Mouse (Mus musculus) lung, embryonic 15.5 days (tissue): ENCODE measurements at regions not wholly inside any gene's neighbourhood (a gene's known extent, or its start where the extent isn't known, plus 50 kb on each side); places are given as distances from the start of the nearest gene placed in this dataset.

Experiments used
- ATAC-seq: fragments of 200-750 bp; cut with Nextera tagmentation; 2 replicates; pipeline ENCODE4 v1.8.0; 2017; ENCODE audit warnings: moderate number of reproducible peaks, borderline replicate concordance; ENCODE audit not compliant: low FRiP score, low TSS enrichment; ENCODE audit errors: extremely low read depth
- H3K27ac ChIP-seq: fragments of 300-500 bp; sonication (generic); 2 replicates; pipeline ENCODE4 v1.5.1; 2015; ENCODE audit warnings: moderate library complexity, mild to moderate bottlenecking, inconsistent platforms
- H3K27me3 ChIP-seq: fragments of 300-500 bp; sonication (generic); 2 replicates; pipeline ENCODE4 v1.6.1; 2015; ENCODE audit warnings: inconsistent platforms
- H3K36me3 ChIP-seq: fragments of 300-500 bp; sonication (generic); 2 replicates; pipeline ENCODE4 v1.6.1; 2015; ENCODE audit warnings: inconsistent platforms
- H3K4me1 ChIP-seq: fragments of 300-500 bp; sonication (generic); 2 replicates; pipeline ENCODE4 v1.6.1; 2015; ENCODE audit warnings: inconsistent platforms
- H3K4me2 ChIP-seq: fragments of 300-500 bp; sonication (generic); 2 replicates; pipeline ENCODE4 v1.6.1; 2015; ENCODE audit warnings: inconsistent platforms, mild to moderate bottlenecking, moderate library complexity
- H3K4me3 ChIP-seq: fragments of 300-500 bp; sonication (generic); 2 replicates; pipeline ENCODE4 v1.5.1; 2015; ENCODE audit warnings: mild to moderate bottlenecking, inconsistent platforms
- H3K9ac ChIP-seq: fragments of 300-500 bp; sonication (generic); 2 replicates; pipeline ENCODE4 v1.6.1; 2015; ENCODE audit warnings: inconsistent platforms
- H3K9me3 ChIP-seq: fragments of 300-500 bp; sonication (generic); 2 replicates; pipeline ENCODE4 v1.6.1; 2016; ENCODE audit warnings: inconsistent platforms
- WGBS: fragments of 180-500 bp; shearing (Covaris S2); methylation state at CpG from one replicate; pipeline ENCODE4 v1.1.7; 2015; 5-methylcytosine and 5-hydroxymethylcytosine counted together

DNA sequence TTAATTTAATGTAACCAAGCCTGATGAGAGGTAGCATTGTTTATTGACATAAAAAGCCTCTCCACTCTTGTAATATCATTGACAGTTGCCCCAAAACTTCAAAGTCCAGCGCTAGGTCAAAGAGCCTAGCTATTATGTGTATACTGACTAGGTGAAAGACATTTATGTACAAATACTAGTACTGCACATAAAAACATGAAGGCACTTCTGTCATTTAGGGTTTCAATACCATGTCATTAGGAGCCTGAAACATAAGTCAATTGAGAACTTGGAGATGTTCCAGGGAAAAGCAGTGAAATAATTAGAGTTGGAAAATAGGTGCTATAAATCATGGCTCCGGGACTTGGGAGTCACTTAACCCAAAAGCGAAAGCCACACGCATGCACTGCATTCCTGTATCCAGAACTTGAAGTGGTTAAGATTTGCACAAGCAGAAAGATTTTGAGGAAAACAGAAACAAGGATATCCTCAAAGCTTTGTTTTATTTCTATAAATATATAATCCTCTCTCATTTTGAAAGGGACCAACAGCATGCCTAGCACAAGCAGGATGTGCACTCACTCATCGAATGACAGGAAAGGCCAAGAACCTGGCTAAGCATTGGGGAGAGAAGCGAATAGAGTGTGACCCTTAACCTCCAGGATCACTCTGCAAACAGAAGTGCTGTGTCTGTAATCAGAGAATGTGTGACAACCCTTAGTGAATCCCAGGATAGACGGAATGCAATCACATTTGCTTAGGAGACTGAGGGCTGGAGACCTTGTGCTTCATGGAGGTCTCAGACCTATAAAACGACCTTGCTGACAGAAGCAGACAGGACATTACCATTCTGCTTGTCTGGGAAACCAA lies 176.3 kb upstream of the Crim1 start:
- H3K9me3 ChIP-seq, result no peaks in the 10 kb centered on the region
- no peak overlapping the region for H3K27ac ChIP-seq
- H3K4me1 ChIP-seq, result no peaks in the 10 kb centered on the region
- no peak for ATAC-seq
- H3K4me2 ChIP-seq, result no peak overlapping the region
- WGBS, result 27% methylated on average over 8 of the region's 8 CpGs
- no peak overlapping the region for H3K4me3 ChIP-seq
- H3K9ac ChIP-seq, result no peak overlapping the region
- no peaks in the 10 kb centered on the region for H3K36me3 ChIP-seq
- no peaks in the 10 kb centered on the region for H3K27me3 ChIP-seq

DNA sequence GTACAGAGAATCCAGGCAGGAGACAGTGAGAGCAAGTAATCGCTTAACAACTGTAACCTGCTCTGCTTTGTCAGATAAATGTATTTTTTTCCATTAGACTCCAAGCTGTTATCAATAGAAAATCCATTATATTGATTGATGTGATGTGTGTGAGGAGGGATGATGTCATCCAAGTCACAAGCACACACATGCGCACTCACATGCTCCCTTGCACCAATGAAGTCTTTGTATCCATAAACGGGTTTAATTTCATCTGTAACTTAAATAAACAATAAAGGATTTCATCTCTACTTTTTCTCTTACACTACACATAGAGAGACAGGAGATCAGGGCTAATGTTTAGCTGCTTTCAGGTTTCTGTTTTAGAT lies 175.7 kb upstream of the Crim1 start:
- Histone ChIP-seq H3K36me3 (no peaks in the 10 kb centered on the region), H3K9me3 (no peaks in the 10 kb centered on the region), H3K4me1 (no peaks in the 10 kb centered on the region), H3K27ac (no peak overlapping the region), H3K4me3 (no peak overlapping the region), H3K27me3 (no peaks in the 10 kb centered on the region), H3K9ac (no peak overlapping the region), H3K4me2 (no peak overlapping the region)
- WGBS, result 41% methylated on average over 3 of the region's 3 CpGs
- no peak for ATAC-seq

DNA sequence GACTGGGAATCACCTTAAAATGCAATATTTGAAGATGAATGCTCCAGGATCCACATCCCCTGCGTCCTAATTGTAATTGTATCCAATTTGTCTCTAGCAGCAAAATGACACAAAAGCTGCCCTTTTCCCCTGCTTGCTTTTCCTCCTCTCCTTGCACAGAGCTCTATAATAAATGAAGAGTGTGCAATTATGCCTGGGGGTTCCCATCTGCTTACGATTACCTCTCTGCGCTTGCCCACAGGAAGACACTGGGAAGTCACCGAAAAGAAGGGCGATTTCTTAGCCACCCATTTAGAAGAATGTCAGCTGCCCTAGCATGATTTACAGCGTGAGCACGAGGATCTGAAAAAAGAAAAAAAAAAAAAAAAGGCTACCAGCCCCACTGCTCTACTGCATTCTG lies 174.8 kb upstream of the Crim1 start:
- Histone ChIP-seq H3K27me3 (no peaks in the 10 kb centered on the region), H3K9me3 (no peaks in the 10 kb centered on the region), H3K27ac (no peak overlapping the region), H3K4me3 (no peak overlapping the region), H3K4me2 (no peak overlapping the region), H3K9ac (no peak overlapping the region), H3K36me3 (no peaks in the 10 kb centered on the region), H3K4me1 (no peaks in the 10 kb centered on the region)
- 50% methylated on average over 7 of the region's 7 CpGs for WGBS
- ATAC-seq, result no peak

DNA sequence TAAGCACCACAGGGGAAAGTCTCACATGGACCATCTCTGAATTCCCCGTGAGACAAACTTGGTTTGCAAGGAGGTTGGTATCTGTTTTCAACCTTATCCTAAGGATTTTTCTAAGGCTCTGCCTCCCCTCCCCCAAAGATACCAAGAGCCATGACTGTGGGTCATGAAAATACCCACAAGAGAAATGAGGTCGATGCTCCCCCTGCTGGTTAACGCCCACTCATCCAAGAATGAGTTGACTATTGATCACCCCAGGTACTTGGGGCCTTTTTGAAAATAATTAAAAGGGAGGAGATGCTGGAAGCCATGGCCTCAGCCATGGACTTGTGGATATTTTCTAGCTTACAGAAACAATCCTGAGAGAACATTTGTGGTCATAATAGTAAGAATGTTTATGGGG lies 164.4 kb upstream of the Crim1 start:
- H3K4me3 ChIP-seq, result no peak overlapping the region
- H3K27me3 ChIP-seq, result no peaks in the 10 kb centered on the region
- H3K9ac ChIP-seq, result no peak overlapping the region
- ATAC-seq, result no peak
- H3K9me3 ChIP-seq, result no peaks in the 10 kb centered on the region
- H3K36me3 ChIP-seq, result no peaks in the 10 kb centered on the region
- 70% methylated on average over 3 of the region's 3 CpGs for WGBS
- no peak overlapping the region for H3K4me2 ChIP-seq
- no peaks in the 10 kb centered on the region for H3K4me1 ChIP-seq
- no peak overlapping the region for H3K27ac ChIP-seq

DNA sequence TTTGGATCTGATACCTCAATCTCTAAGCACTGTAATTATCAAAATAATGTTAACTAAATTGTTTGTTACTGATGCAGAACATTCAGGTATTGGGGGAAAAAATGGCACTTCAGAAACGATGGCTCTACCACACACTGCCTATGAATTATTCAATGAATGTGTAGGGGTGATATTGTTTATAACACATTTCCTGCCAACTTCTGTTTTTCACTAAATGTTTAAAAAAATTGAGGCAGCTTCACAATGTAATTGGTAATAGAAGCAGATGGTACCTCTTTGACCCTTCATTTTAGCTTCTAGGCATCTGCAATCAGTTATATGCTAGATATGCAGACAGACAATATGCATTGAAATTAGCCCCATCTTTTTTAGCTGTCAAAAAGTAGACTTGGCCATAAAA lies 159.7 kb upstream of the Crim1 start:
- Histone ChIP-seq H3K9ac (no peak overlapping the region), H3K36me3 (no peaks in the 10 kb centered on the region), H3K4me3 (no peak overlapping the region), H3K27me3 (no peaks in the 10 kb centered on the region), H3K4me2 (no peak overlapping the region), H3K27ac (no peak overlapping the region), H3K4me1 (no peaks in the 10 kb centered on the region), H3K9me3 (no peaks in the 10 kb centered on the region)
- WGBS, result 62% methylated on average over 1 of the region's 1 CpGs
- no peak for ATAC-seq

DNA sequence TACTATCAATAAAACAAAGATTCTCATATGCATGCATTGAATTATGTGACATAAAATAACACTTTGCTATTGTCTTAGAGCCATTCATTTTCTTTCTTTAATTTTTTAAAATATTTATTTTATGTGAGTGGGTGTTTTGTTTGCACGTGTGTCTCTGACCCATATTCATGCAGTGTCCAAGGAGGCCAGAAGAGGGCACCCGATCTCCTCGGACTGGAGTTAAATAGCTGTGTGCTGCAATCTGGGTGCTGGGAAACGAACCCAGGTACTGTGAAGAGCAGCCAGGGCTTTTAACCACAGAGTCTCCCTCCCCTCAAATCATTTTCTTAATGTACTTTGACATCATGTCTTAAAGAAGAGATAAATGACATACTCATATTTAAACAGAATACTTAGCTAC lies 158.8 kb upstream of the Crim1 start:
- WGBS, result 76% methylated on average over 4 of the region's 4 CpGs
- Histone ChIP-seq H3K4me1 (no peaks in the 10 kb centered on the region), H3K9ac (no peak overlapping the region), H3K4me3 (no peak overlapping the region), H3K4me2 (no peak overlapping the region), H3K27ac (no peak overlapping the region), H3K36me3 (no peaks in the 10 kb centered on the region), H3K9me3 (no peaks in the 10 kb centered on the region), H3K27me3 (no peaks in the 10 kb centered on the region)
- no peak for ATAC-seq

DNA sequence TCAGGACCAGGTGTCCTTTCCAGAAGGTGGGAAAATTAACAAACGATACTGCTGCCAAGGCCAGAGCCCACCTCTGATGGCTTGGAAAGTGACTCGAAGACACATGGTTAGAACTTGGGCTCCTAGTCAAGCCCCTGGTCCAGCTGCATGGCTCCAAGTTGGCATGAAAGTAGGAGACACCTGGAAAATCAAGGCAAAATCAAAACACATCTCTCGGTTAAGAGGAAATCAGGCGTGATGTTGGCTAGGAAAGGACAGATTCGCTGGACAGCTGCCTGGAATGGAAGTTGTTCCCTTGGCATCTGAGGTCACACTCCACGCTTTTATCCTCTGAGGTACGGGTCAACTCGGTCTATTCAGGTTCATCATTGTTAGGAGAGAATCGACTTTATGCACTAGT lies 150.3 kb upstream of the Crim1 start:
- Histone ChIP-seq H3K36me3 (no peaks in the 10 kb centered on the region), H3K9me3 (no peaks in the 10 kb centered on the region), H3K27me3 (no peaks in the 10 kb centered on the region), H3K4me3 (no peak overlapping the region), H3K4me2 (no peak overlapping the region), H3K4me1 (no peaks in the 10 kb centered on the region), H3K27ac (no peak overlapping the region), H3K9ac (no peak overlapping the region)
- WGBS, result 81% methylated on average over 9 of the region's 9 CpGs
- ATAC-seq, result no peak

DNA sequence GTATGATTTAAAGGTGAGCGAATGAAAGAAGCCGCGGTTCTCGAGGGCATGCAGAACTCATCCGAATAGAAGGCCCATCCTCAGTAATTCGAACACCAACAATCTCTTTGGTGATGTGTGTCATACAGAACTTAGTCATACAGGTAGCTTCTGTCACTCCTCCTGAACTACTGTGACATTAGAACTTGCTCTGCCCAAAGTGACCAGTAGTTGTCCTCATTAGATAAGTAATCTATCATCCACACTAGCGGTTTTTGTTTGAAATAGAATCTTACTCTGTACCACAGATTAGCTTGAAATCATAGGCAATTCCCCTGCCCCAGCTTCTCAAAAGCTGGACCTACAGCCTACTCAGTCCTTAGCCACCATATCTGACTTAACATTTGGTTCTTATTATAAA lies 149.8 kb upstream of the Crim1 start:
- Histone ChIP-seq H3K4me2 (no peak overlapping the region), H3K4me1 (no peaks in the 10 kb centered on the region), H3K27ac (no peak overlapping the region), H3K36me3 (no peaks in the 10 kb centered on the region), H3K9ac (no peak overlapping the region), H3K27me3 (no peaks in the 10 kb centered on the region), H3K9me3 (no peaks in the 10 kb centered on the region), H3K4me3 (no peak overlapping the region)
- whole genome bisulfite sequencing, result 82% methylated on average over 7 of the region's 7 CpGs
- no peak for ATAC-seq

DNA sequence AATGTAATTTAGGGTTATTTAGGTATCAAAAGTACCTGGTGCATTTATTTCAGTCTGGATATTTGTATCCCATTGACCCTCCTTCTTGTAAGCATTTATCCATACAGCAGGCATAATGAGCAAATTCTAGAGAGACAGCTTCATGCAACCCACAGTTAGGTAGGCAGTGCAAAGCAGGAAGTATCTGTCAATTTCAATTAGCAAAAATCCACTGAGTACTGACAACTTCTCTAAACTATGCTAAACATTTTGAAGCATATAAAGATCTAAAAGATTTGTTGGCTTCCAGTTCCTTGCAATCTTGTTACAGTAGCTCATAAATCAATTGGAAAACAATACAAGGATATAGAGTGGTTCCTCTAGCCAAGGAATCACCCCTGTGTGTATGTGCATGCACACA lies 124.2 kb upstream of the Crim1 start:
- Histone ChIP-seq H3K4me1 (no peaks in the 10 kb centered on the region), H3K9me3 (no peaks in the 10 kb centered on the region), H3K36me3 (no peaks in the 10 kb centered on the region), H3K9ac (no peak overlapping the region), H3K4me3 (no peak overlapping the region), H3K4me2 (no peak overlapping the region), H3K27ac (no peak overlapping the region), H3K27me3 (no peaks in the 10 kb centered on the region)
- no peak for ATAC-seq

DNA sequence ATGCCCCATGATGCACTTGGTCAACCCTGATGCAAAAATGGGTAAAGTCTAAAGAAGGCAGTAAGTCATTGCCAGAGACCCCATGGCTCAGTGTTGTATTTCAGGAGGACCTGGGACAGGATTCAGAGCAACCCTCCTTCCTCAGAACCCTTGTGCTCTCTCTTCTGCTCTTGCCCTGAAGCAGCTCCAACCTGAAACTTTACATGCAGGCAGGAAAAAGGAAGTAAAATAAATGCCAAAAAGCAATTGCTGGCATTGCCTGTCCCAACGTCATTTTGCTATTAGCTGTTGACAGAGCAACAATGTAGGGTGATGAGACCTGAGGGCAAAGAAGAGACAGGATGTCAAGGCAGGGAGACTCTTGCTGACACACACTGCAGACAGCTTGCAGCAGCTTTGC lies 121.7 kb upstream of the Crim1 start:
- Histone ChIP-seq H3K9me3 (no peaks in the 10 kb centered on the region), H3K4me1 (no peaks in the 10 kb centered on the region), H3K27me3 (no peaks in the 10 kb centered on the region), H3K4me3 (no peak overlapping the region), H3K36me3 (no peaks in the 10 kb centered on the region), H3K9ac (no peak overlapping the region), H3K27ac (no peak overlapping the region), H3K4me2 (no peak overlapping the region)
- WGBS, result 19% methylated on average over 1 of the region's 1 CpGs
- ATAC-seq, result no peak

DNA sequence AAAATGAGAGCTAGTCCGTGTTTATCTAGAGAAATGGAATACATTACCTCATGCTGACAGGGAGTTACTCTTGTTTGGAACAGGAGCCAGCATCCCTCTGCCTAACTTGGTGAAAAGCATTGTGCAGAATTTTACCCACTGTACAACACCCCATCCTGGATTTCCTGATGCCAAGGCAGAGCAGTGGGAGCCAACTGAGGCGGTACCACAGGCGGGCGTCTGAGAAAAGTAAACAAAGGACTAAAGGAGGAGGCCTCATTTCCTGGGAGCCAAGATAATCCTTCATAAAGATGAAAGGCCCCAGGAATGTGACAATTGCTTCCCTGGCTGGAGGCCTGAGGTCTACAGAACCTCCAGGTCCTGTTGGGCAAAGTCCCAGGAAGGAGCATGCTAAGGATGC lies 115.6 kb upstream of the Crim1 start:
- H3K9me3 ChIP-seq, result no peaks in the 10 kb centered on the region
- no peak overlapping the region for H3K4me2 ChIP-seq
- 17% methylated on average over 4 of the region's 4 CpGs for WGBS
- H3K36me3 ChIP-seq, result no peaks in the 10 kb centered on the region
- H3K27me3 ChIP-seq, result no peaks in the 10 kb centered on the region
- ATAC-seq, result no peak
- H3K27ac ChIP-seq, result no peak overlapping the region
- H3K4me1 ChIP-seq, result no peaks in the 10 kb centered on the region
- H3K9ac ChIP-seq, result no peak overlapping the region
- H3K4me3 ChIP-seq, result no peak overlapping the region

DNA sequence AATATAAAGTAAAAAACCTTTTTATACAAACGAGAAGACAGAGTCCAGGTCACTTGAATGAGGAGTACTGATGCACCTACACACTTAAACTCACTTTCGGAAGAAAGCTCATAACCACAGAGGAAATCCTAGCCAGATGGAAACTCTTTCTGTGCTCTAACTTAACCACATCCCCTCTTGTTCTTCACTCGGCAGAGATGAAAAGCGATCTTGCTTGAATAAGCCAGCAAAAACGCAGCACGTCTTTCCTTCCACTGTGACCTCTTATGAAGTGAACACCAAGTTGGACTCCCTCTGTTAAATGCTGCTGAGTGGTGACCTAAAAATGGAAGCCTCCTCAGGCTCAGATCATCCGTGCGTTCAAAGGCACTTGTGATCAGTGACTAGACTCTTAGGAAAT lies 113.1 kb upstream of the Crim1 start:
- ATAC-seq, result no peak
- 70% methylated on average over 8 of the region's 8 CpGs for WGBS

DNA sequence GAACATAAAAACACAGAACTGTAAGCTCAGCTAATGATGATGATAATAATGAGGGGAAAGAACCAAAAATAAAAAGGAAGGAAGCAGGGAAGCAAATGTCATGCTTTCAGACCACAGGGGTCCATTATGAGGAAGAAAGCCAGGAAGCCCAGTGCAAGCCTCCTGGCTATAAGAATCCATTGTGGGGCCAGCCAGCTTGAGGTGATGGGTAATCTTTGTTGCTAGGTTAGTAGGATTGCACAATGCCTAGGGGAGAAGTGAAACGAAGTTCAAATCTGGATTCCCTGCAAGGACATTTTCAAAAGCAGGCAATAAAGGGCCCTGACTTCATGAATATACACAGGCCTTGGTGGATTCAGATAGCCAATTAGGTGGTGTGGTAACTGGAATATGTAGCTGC lies 102.3 kb upstream of the Crim1 start:
- Histone ChIP-seq H3K9ac (no peak overlapping the region), H3K27ac (no peak overlapping the region), H3K4me2 (no peak overlapping the region), H3K27me3 (no peaks in the 10 kb centered on the region), H3K36me3 (no peaks in the 10 kb centered on the region), H3K9me3 (no peaks in the 10 kb centered on the region), H3K4me3 (no peak overlapping the region), H3K4me1 (no peaks in the 10 kb centered on the region)
- no peak for ATAC-seq
- 48% methylated on average over 1 of the region's 1 CpGs for WGBS

More for the DNA sequence above, 113.1 kb upstream of the Crim1 start:
- Histone ChIP-seq H3K27ac (no peak overlapping the region), H3K36me3 (no peaks in the 10 kb centered on the region), H3K4me3 (no peak overlapping the region), H3K9ac (no peak overlapping the region), H3K27me3 (no peaks in the 10 kb centered on the region), H3K4me1 (no peaks in the 10 kb centered on the region), H3K9me3 (no peaks in the 10 kb centered on the region), H3K4me2 (no peak overlapping the region)
